Mouse (Mus musculus) kidney, postnatal 10 days (tissue): ENCODE measurements at regions not wholly inside any gene's neighbourhood (a gene's known extent, or its start where the extent isn't known, plus 50 kb on each side); places are given as distances from the start of the nearest gene placed in this dataset.

Source experiments
- DNase-seq: peaks from one replicate; pipeline ENCODE4 v3.0.0; 2021; ENCODE audit warnings: mixed read lengths

GRCm38 (mm10) chr10:66102103-66102502 is 993.8 kb upstream of the Jmjd1c start:
- no peak for DNase-seq

- DNase-seq, result no peak
Observed at GRCm38 (mm10) chr10:66131361-66131760, 964.6 kb upstream of the Jmjd1c start.

GRCm38 (mm10) chr10:66132025-66132424 is 963.9 kb upstream of the Jmjd1c start:
- DNase-seq, result no peak

GRCm38 (mm10) chr10:66142413-66142812 is 953.5 kb upstream of the Jmjd1c start:
- DNase-seq, result no peak

- DNase-seq, result no peak
Observed at GRCm38 (mm10) chr10:66142910-66143309, 953.0 kb upstream of the Jmjd1c start.

GRCm38 (mm10) chr10:66150966-66151365 is 945.0 kb upstream of the Jmjd1c start:
- no peak for DNase-seq

- no peak for DNase-seq
Observed at GRCm38 (mm10) chr10:66152777-66153176, 943.1 kb upstream of the Jmjd1c start.

GRCm38 (mm10) chr10:66160916-66161556 is 934.9 kb upstream of the Jmjd1c start:
- DNase-seq, result no peak

- no peak for DNase-seq
Observed at GRCm38 (mm10) chr10:66172803-66173202, 923.1 kb upstream of the Jmjd1c start.

- no peak for DNase-seq
Observed at GRCm38 (mm10) chr10:66177318-66177717, 918.6 kb upstream of the Jmjd1c start.

- DNase-seq, result no peak
Observed at GRCm38 (mm10) chr10:66181231-66181630, 914.7 kb upstream of the Jmjd1c start.

GRCm38 (mm10) chr10:66183069-66183468 is 912.9 kb upstream of the Jmjd1c start:
- DNase-seq, result no peak

- no peak for DNase-seq
Observed at GRCm38 (mm10) chr10:66187038-66187437, 908.9 kb upstream of the Jmjd1c start.

- DNase-seq, result no peak
Observed at GRCm38 (mm10) chr10:66201115-66201514, 894.8 kb upstream of the Jmjd1c start.

GRCm38 (mm10) chr10:66228123-66228522 is 867.8 kb upstream of the Jmjd1c start:
- DNase-seq, result no peak

GRCm38 (mm10) chr10:66234370-66234916 is 861.5 kb upstream of the Jmjd1c start:
- no peak for DNase-seq

- no peak for DNase-seq
Observed at GRCm38 (mm10) chr10:66256377-66256776, 839.5 kb upstream of the Jmjd1c start.

- no peak for DNase-seq
Observed at GRCm38 (mm10) chr10:66270647-66271270, 825.2 kb upstream of the Jmjd1c start.

- no peak for DNase-seq
Observed at GRCm38 (mm10) chr10:66295628-66296027, 800.3 kb upstream of the Jmjd1c start.

GRCm38 (mm10) chr10:66303235-66303780 is 792.6 kb upstream of the Jmjd1c start:
- no peak for DNase-seq

GRCm38 (mm10) chr10:66304901-66305300 is 791.0 kb upstream of the Jmjd1c start:
- DNase-seq, result no peak

GRCm38 (mm10) chr10:66331166-66331565 is 764.8 kb upstream of the Jmjd1c start:
- no peak for DNase-seq

- DNase-seq, result peak; percentile 11
Observed at GRCm38 (mm10) chr10:66337994-66338393, 757.9 kb upstream of the Jmjd1c start.

- no peak for DNase-seq
Observed at GRCm38 (mm10) chr10:66342823-66343350, 753.0 kb upstream of the Jmjd1c start.
